14 mouse cellular contexts compared by ENCODE assay signal in genomic region chr1:51347596-51347995, GRCm38 (mm10). TPM values are rescaled to one million over a fixed set of nuclear protein-coding genes. Genes with fewer than 3 reads are reported as not detected.
A peak's percentile ranks its signal among the peaks of the same experiment; 100 is the strongest.
DNase-seq lines count a peak whose midpoint lies in the region; ATAC-seq and TF ChIP-seq lines count a peak whose summit lies in the region.
"Had no signal": no experiment of that assay in that cellular context is flagged by ENCODE, and none has a peak within 500 bp of the region (broad histone marks: within the 10 kb centered on the region; RNA-seq: fewer than 3 reads in every experiment).

No protein-coding gene starts in this region.

- no peak for ATAC-seq in Patski
- no peak for ATAC-seq in monocyte, adult 5-6 weeks (replicated peaks; ENCODE audit: insufficient number of reproducible peaks, low FRiP score, low TSS enrichment, poor library complexity, severe bottlenecking)

- in situ Hi-C loops in Patski (cut with MboI; ENCODE audit: low pct_unique_long_range_greater_than_20kb): no loop called here

- CTCF ChIA-PET in Patski (lab: Charles Lee): no interaction called here

- POLR2A ChIA-PET in Patski (lab: Charles Lee): no interaction called here

- H3K27me3 ChIP-seq in Patski: peaks cover 5% of the 10 kb centered on the region
- H3K27me3 ChIP-seq: embryonic facial prominence, embryonic 12.5 days had no signal

- H3K4me3 ChIP-seq in layer of hippocampus, adult 2 months: no peak overlapping the region
- H3K4me3 ChIP-seq: embryonic facial prominence, embryonic 12.5 days had no signal

- no peak for DNase-seq in layer of hippocampus, adult 2 months (ENCODE audit: low spot score in 2 of 2)
- DNase-seq in layer of hippocampus, adult 8-10 months (ENCODE audit: low spot score in 2 of 2): no peak
- peak; percentile 10 for DNase-seq in thymus, postnatal 25 days
- no peak for DNase-seq in thymus, postnatal 10 days (ENCODE audit: low spot score in 2 of 2)
- DNase-seq in Patski (ENCODE audit: low read depth, low spot score): no peak
- DNase-seq in thymus, postnatal 4 days: peak; percentile 50
- no peak for DNase-seq in adrenal gland, adult 8-10 months
- DNase-seq: cerebellum, adult 9-11 months; gastrocnemius, postnatal 14 days; heart, postnatal 10 days; lung, postnatal 4 days; right cerebral cortex, postnatal 14 days had no signal

- no peak overlapping the region for H3K27ac ChIP-seq in layer of hippocampus, adult 2 months
- H3K27ac ChIP-seq: embryonic facial prominence, embryonic 12.5 days had no signal

- TF ChIP-seq CTCF in layer of hippocampus, adult 2 months (conservative IDR thresholded peaks at IDR 0.05): peak; percentile 57
- TF ChIP-seq CTCF in Patski (IDR thresholded peaks at IDR 0.05): peak; percentile 33

RNA-seq across cellular contexts. Expression of gene Cavin2, which starts 58.7 kb away (rescaled TPM):
- total RNA-seq in layer of hippocampus, adult 2 months (2021): 1 to 10 TPM; 6.8 to 7.7 TPM
- 1 to 10 TPM; 6.7 to 9.4 (median 8.4) TPM for total RNA-seq in layer of hippocampus, adult 8-10 months (2022)
- 17.6 TPM for polyA plus RNA-seq in Patski (2021)
- 1.8 to 24.1 TPM (median 1.9 TPM) in 3 replicates for total RNA-seq in monocyte, adult 5-6 weeks (2017)
- total RNA-seq in adrenal gland, adult 8-10 months (2022): 10 to 100 TPM; 31.3 to 69.1 (median 42.0) TPM

Comparison
In these comparisons a context has a peak if more than half of its experiments do, and no peak if none do; other contexts are left out.
1. DNase-seq: peak in thymus, postnatal 25 days (single experiment) and thymus, postnatal 4 days (single experiment); none in layer of hippocampus, adult 2 months (0 of 2), layer of hippocampus, adult 8-10 months (0 of 2), thymus, postnatal 10 days (0 of 2), Patski (single experiment) and adrenal gland, adult 8-10 months (single experiment).